In genomic region chr2:11708538-11708937, GRCm38 (mm10) we compare ENCODE assay signal across 18 mouse cellular contexts. TPM values are rescaled to one million over a fixed set of nuclear protein-coding genes. Genes with fewer than 3 reads are reported as not detected.
DNase-seq lines count a peak whose midpoint lies in the region.
"Had no signal": no experiment of that assay in that cellular context is flagged by ENCODE, and none has a peak within 500 bp of the region (broad histone marks: within the 10 kb centered on the region; RNA-seq: fewer than 3 reads in every experiment).

No protein-coding gene starts in this region.

- peak; percentile 19 for DNase-seq in heart, adult 8-10 months (ENCODE audit: low spot score)
- no peak for DNase-seq in heart, postnatal 14 days
- peak; percentile 28 for DNase-seq in lung, postnatal 25 days (ENCODE audit: low spot score)
- DNase-seq in lung, postnatal 14 days, result no peak
- peak; percentile 45 for DNase-seq in gonadal fat pad, adult 2 months (ENCODE audit: low read depth)
- peak; percentile 7 for DNase-seq in splenic B cell, adult 2 months (ENCODE audit: low read depth, low spot score)
- no peak for DNase-seq in right cerebral cortex, postnatal 25 days
- DNase-seq: cerebellum, adult 18-20 months; kidney, adult 18-20 months; kidney, postnatal 36 days; liver, embryonic 13.5 days; retina, postnatal 1 day; spleen, adult 18-20 months; thymus, postnatal 36 days had no signal

- intact Hi-C loops in heart, postnatal 14 days (cut with DNase I), result loop anchor here (5.0 kb wide), 2 partner anchors 69 to 106 kb away; partner anchors contain the start of genes Ankrd16, Fbh1 and Rbm17

- no peaks in the 10 kb centered on the region for H3K36me3 ChIP-seq in splenic B cell, adult 2 months (ENCODE audit: control insufficient read depth, insufficient read depth, low read length, poor library complexity, severe bottlenecking)
- H3K36me3 ChIP-seq: embryonic facial prominence, embryonic 13.5 days; forebrain, embryonic 10.5 days; hindbrain, embryonic 15.5 days; liver, embryonic 13.5 days; midbrain, embryonic 10.5 days had no signal

- no peaks in the 10 kb centered on the region for H3K27me3 ChIP-seq in splenic B cell, adult 2 months (ENCODE audit: control insufficient read depth, insufficient read depth, low read length, poor library complexity, severe bottlenecking)

RNA-seq across cellular contexts. Expression of gene Il15ra, which starts 3.4 kb away (rescaled TPM):
- 10 to 100 TPM; 26.0 to 33.2 (median 30.6) TPM for total RNA-seq in heart, adult 8-10 months (2022)
- total RNA-seq in heart, postnatal 14 days (2021), result 10 to 100 TPM; 34.1 to 38.4 TPM
- 23.5 and 29.6 TPM in 2 replicates for polyA plus RNA-seq in gonadal fat pad, adult 2 months (2012; rRNA removed)

Comparison
In these comparisons a context has a peak if more than half of its experiments do, and no peak if none do; other contexts are left out.
1. DNase-seq: peak in heart, adult 8-10 months (single experiment), lung, postnatal 25 days (single experiment), gonadal fat pad, adult 2 months (single experiment) and splenic B cell, adult 2 months (single experiment); none in heart, postnatal 14 days (0 of 2), lung, postnatal 14 days (single experiment) and right cerebral cortex, postnatal 25 days (single experiment).